9 mouse cellular contexts compared by ENCODE assay signal in genomic region chr13:78428084-78428445, GRCm38 (mm10).
DNase-seq lines count a peak whose midpoint lies in the region; ATAC-seq and TF ChIP-seq lines count a peak whose summit lies in the region.
"Had no signal": no experiment of that assay in that cellular context is flagged by ENCODE, and none has a peak within 500 bp of the region (broad histone marks: within the 10 kb centered on the region; RNA-seq: fewer than 3 reads in every experiment).

No protein-coding gene starts in this region.

- no peak overlapping the region for H3K27ac ChIP-seq in heart, embryonic 11.5 days (ENCODE audit: low read depth, low read length)
- no peak overlapping the region for H3K27ac ChIP-seq in brown adipose tissue, adult 24 weeks (replicated peaks; ENCODE audit: low read depth, low read length)
- H3K27ac ChIP-seq in heart, postnatal 0 days (ENCODE audit: low read depth): no peak overlapping the region
- H3K27ac ChIP-seq in liver, embryonic 14.5 days: no peak overlapping the region

- H3K4me1 ChIP-seq in heart, embryonic 11.5 days (ENCODE audit: control insufficient read depth, insufficient read depth, low read length): no peaks in the 10 kb centered on the region
- no peaks in the 10 kb centered on the region for H3K4me1 ChIP-seq in brown adipose tissue, adult 24 weeks (ENCODE audit: control insufficient read depth, insufficient read depth, insufficient read length, low read length)
- no peaks in the 10 kb centered on the region for H3K4me1 ChIP-seq in heart, postnatal 0 days (ENCODE audit: control insufficient read depth, insufficient read depth)
- H3K4me1 ChIP-seq in liver, embryonic 14.5 days (replicated peaks; ENCODE audit: control insufficient read depth in 2 of 2, insufficient read depth in 2 of 2, low read length in 1 of 2): no peaks in the 10 kb centered on the region

- H3K27me3 ChIP-seq in heart, embryonic 11.5 days (ENCODE audit: control insufficient read depth, insufficient read depth, low read length): no peaks in the 10 kb centered on the region
- no peaks in the 10 kb centered on the region for H3K27me3 ChIP-seq in heart, postnatal 0 days (ENCODE audit: control insufficient read depth, insufficient read depth, low read length)
- H3K27me3 ChIP-seq in liver, embryonic 14.5 days (ENCODE audit: control insufficient read depth, insufficient read depth, low read length): no peaks in the 10 kb centered on the region
- H3K27me3 ChIP-seq: CH12.LX had no signal

- H3K4me2 ChIP-seq in heart, embryonic 11.5 days: peak overlapping the region; percentile 63
- H3K4me2 ChIP-seq in heart, postnatal 0 days (ENCODE audit: low read depth, low read length): peak overlapping the region; percentile 74
- H3K4me2 ChIP-seq in liver, embryonic 14.5 days (ENCODE audit: low read depth): peak overlapping the region; percentile 33

- 13% methylated on average over 9 of the region's 9 CpGs for WGBS in heart, embryonic 11.5 days (ENCODE audit: insufficient replicate concordance)
- 13% methylated on average over 9 of the region's 9 CpGs for WGBS in heart, postnatal 0 days
- WGBS in liver, embryonic 14.5 days (ENCODE audit: insufficient replicate concordance): 14% methylated on average over 9 of the region's 9 CpGs

- no peaks in the 10 kb centered on the region for H3K36me3 ChIP-seq in heart, embryonic 11.5 days (ENCODE audit: control insufficient read depth, insufficient read depth, low read length)
- no peaks in the 10 kb centered on the region for H3K36me3 ChIP-seq in heart, postnatal 0 days (replicated peaks; ENCODE audit: control insufficient read depth, insufficient read depth, low read length)
- no peaks in the 10 kb centered on the region for H3K36me3 ChIP-seq in liver, embryonic 14.5 days (replicated peaks; ENCODE audit: control insufficient read depth, insufficient read depth, low read depth)

- no peak for DNase-seq in heart, adult 8-10 months (ENCODE audit: low spot score)
- no peak for DNase-seq in heart, postnatal 0 days (ENCODE audit: low spot score)
- no peak for DNase-seq in liver, embryonic 14.5 days (ENCODE audit: low read depth in 3 of 3, low spot score in 3 of 3)
- no peak for DNase-seq in B cell, adult 2 months
- no peak for DNase-seq in thymus, postnatal 36 days
- DNase-seq in right cerebral cortex, postnatal 25 days: no peak

- ATAC-seq in heart, embryonic 11.5 days (replicated peaks; ENCODE audit: insufficient number of reproducible peaks, low FRiP score, low TSS enrichment): no peak
- ATAC-seq in heart, postnatal 0 days (ENCODE audit: insufficient read depth, low read depth): no peak
- no peak for ATAC-seq in liver, embryonic 14.5 days (ENCODE audit: insufficient read depth)

- no peak for TF ChIP-seq EP300 in heart, postnatal 0 days (IDR thresholded peaks at IDR 0.05; ENCODE audit: low read depth)
- TF ChIP-seq EP300 in liver, embryonic 14.5 days (IDR thresholded peaks at IDR 0.05; ENCODE audit: low read depth): no peak

- H3K4me3 ChIP-seq in heart, embryonic 11.5 days (ENCODE audit: low read depth, low read length): peak overlapping the region; percentile 37
- H3K4me3 ChIP-seq in brown adipose tissue, adult 24 weeks (ENCODE audit: insufficient read depth, low read depth, low read length): peak overlapping the region; percentile 17; the same call in 1 of the 2 replicates
- peak overlapping the region; percentile 46 for H3K4me3 ChIP-seq in heart, postnatal 0 days (ENCODE audit: low read depth, low read length)
- H3K4me3 ChIP-seq in liver, embryonic 14.5 days (ENCODE audit: insufficient read depth in 1 of 2, low read depth in 2 of 2, low read length in 2 of 2): no peak overlapping the region

- no peak for TF ChIP-seq CTCF in heart, postnatal 0 days (IDR thresholded peaks at IDR 0.05; ENCODE audit: low read depth)
- no peak for TF ChIP-seq CTCF in liver, embryonic 14.5 days (IDR thresholded peaks at IDR 0.05; ENCODE audit: low read depth)

- H3K9ac ChIP-seq in heart, embryonic 11.5 days (ENCODE audit: low read depth, low read length): no peak overlapping the region
- 0 out of 2 replicates have a peak overlapping the region, but pooled peaks have one; percentile 13 for H3K9ac ChIP-seq in heart, postnatal 0 days (replicated peaks; ENCODE audit: low read depth, low read length)
- no peak overlapping the region for H3K9ac ChIP-seq in liver, embryonic 14.5 days (replicated peaks)

- no peaks in the 10 kb centered on the region for H3K9me3 ChIP-seq in heart, embryonic 11.5 days (replicated peaks; ENCODE audit: control insufficient read depth, low read length)
- H3K9me3 ChIP-seq in heart, postnatal 0 days (replicated peaks; ENCODE audit: control insufficient read depth, low read length): no peaks in the 10 kb centered on the region
- H3K9me3 ChIP-seq in liver, embryonic 14.5 days (ENCODE audit: control insufficient read depth, low read length): no peaks in the 10 kb centered on the region

Comparison
In these comparisons a context has a peak if more than half of its experiments do, and no peak if none do; other contexts are left out.
1. H3K4me3 ChIP-seq: peak in heart, embryonic 11.5 days (single experiment), brown adipose tissue, adult 24 weeks (single experiment) and heart, postnatal 0 days (single experiment); none in liver, embryonic 14.5 days (0 of 2).
2. Peak in every context shown above with its lines, with median percentiles within 50 percentile points of each other: H3K4me2 ChIP-seq.